ENCODE assay signal across 11 mouse cellular contexts in genomic region chr3:105798770-105799169, GRCm38 (mm10). TPM values are rescaled to one million over a fixed set of nuclear protein-coding genes. Genes with fewer than 3 reads are reported as not detected.
DNase-seq lines count a peak whose midpoint lies in the region; ATAC-seq and TF ChIP-seq lines count a peak whose summit lies in the region.
"Had no signal": no experiment of that assay in that cellular context is flagged by ENCODE, and none has a peak within 500 bp of the region (broad histone marks: within the 10 kb centered on the region; RNA-seq: fewer than 3 reads in every experiment).

No protein-coding gene starts in this region.

- DNase-seq in hindbrain, embryonic 10.5 days (ENCODE audit: low spot score) = no peak
- no peak for DNase-seq in neural tube, embryonic 10.5 days (ENCODE audit: extremely low spot score, low spot score)
- DNase-seq in stomach, postnatal 0 days (ENCODE audit: low spot score) = no peak
- DNase-seq in retina, embryonic 14.5 days (ENCODE audit: low spot score) = no peak
- DNase-seq in kidney, postnatal 14 days = no peak
- DNase-seq: kidney, adult 11 months had no signal

- TF ChIP-seq EP300 in stomach, postnatal 0 days (optimal IDR thresholded peaks at IDR 0.05) = no peak

- no peaks in the 10 kb centered on the region for H3K27me3 ChIP-seq in hindbrain, embryonic 12.5 days
- H3K27me3 ChIP-seq in hindbrain, embryonic 10.5 days (ENCODE audit: insufficient read depth, poor library complexity, severe bottlenecking) = no peaks in the 10 kb centered on the region
- H3K27me3 ChIP-seq in neural tube, embryonic 12.5 days (replicated peaks) = no peaks in the 10 kb centered on the region
- H3K27me3 ChIP-seq in limb, embryonic 15.5 days = no peaks in the 10 kb centered on the region
- H3K27me3 ChIP-seq in stomach, postnatal 0 days (ENCODE audit: control insufficient read depth, insufficient read depth, low read length) = no peaks in the 10 kb centered on the region
- H3K27me3 ChIP-seq: embryonic facial prominence, embryonic 12.5 days; limb, embryonic 12.5 days had no signal

- H3K9me3 ChIP-seq in hindbrain, embryonic 12.5 days (replicated peaks) = no peaks in the 10 kb centered on the region
- no peaks in the 10 kb centered on the region for H3K9me3 ChIP-seq in hindbrain, embryonic 10.5 days
- no peaks in the 10 kb centered on the region for H3K9me3 ChIP-seq in neural tube, embryonic 12.5 days
- H3K9me3 ChIP-seq in limb, embryonic 15.5 days = no peaks in the 10 kb centered on the region
- H3K9me3 ChIP-seq in stomach, postnatal 0 days (ENCODE audit: control insufficient read depth, low read length) = no peaks in the 10 kb centered on the region
- H3K9me3 ChIP-seq: embryonic facial prominence, embryonic 12.5 days; limb, embryonic 12.5 days had no signal

- H3K4me1 ChIP-seq in hindbrain, embryonic 12.5 days = peaks cover 18% of the 10 kb centered on the region
- peaks cover 27% of the 10 kb centered on the region for H3K4me1 ChIP-seq in hindbrain, embryonic 10.5 days (replicated peaks)
- H3K4me1 ChIP-seq in neural tube, embryonic 12.5 days = peaks cover 8% of the 10 kb centered on the region
- H3K4me1 ChIP-seq in limb, embryonic 15.5 days = peaks cover 18% of the 10 kb centered on the region
- H3K4me1 ChIP-seq in stomach, postnatal 0 days (replicated peaks; ENCODE audit: control insufficient read depth, insufficient read depth) = peaks cover 2% of the 10 kb centered on the region; the same call in 1 of the 2 replicates

- 0 out of 2 replicates have a peak overlapping the region, but pooled peaks have one; percentile 13 for H3K4me2 ChIP-seq in hindbrain, embryonic 12.5 days (replicated peaks)
- H3K4me2 ChIP-seq in neural tube, embryonic 12.5 days (replicated peaks) = 0 out of 2 replicates have a peak overlapping the region, but pooled peaks have one; percentile 26
- 0 out of 2 replicates have a peak overlapping the region, but pooled peaks have one; percentile 5 for H3K4me2 ChIP-seq in limb, embryonic 15.5 days
- peak overlapping the region; percentile 23 for H3K4me2 ChIP-seq in stomach, postnatal 0 days (replicated peaks; ENCODE audit: low read depth)

- no peak overlapping the region for H3K27ac ChIP-seq in hindbrain, embryonic 12.5 days
- no peak overlapping the region for H3K27ac ChIP-seq in hindbrain, embryonic 10.5 days
- H3K27ac ChIP-seq in neural tube, embryonic 12.5 days = no peak overlapping the region
- H3K27ac ChIP-seq in limb, embryonic 15.5 days = no peak overlapping the region
- no peak overlapping the region for H3K27ac ChIP-seq in stomach, postnatal 0 days (replicated peaks)
- H3K27ac ChIP-seq: embryonic facial prominence, embryonic 12.5 days; limb, embryonic 12.5 days had no signal

- no peak overlapping the region for H3K9ac ChIP-seq in hindbrain, embryonic 12.5 days
- H3K9ac ChIP-seq in neural tube, embryonic 12.5 days = no peak overlapping the region
- no peak overlapping the region for H3K9ac ChIP-seq in limb, embryonic 15.5 days
- H3K9ac ChIP-seq in stomach, postnatal 0 days (ENCODE audit: low read length) = no peak overlapping the region
- H3K9ac ChIP-seq: embryonic facial prominence, embryonic 12.5 days; limb, embryonic 12.5 days had no signal

- 86% methylated on average over 2 of the region's 2 CpGs for WGBS in hindbrain, embryonic 12.5 days
- 89% methylated on average over 2 of the region's 2 CpGs for WGBS in hindbrain, embryonic 10.5 days
- 89% methylated on average over 2 of the region's 2 CpGs for WGBS in neural tube, embryonic 12.5 days
- WGBS in limb, embryonic 15.5 days = 88% methylated on average over 2 of the region's 2 CpGs
- WGBS in stomach, postnatal 0 days = 73% methylated on average over 2 of the region's 2 CpGs

- no peak overlapping the region for H3K4me3 ChIP-seq in hindbrain, embryonic 12.5 days
- no peak overlapping the region for H3K4me3 ChIP-seq in hindbrain, embryonic 10.5 days
- no peak overlapping the region for H3K4me3 ChIP-seq in neural tube, embryonic 12.5 days
- no peak overlapping the region for H3K4me3 ChIP-seq in limb, embryonic 15.5 days
- no peak overlapping the region for H3K4me3 ChIP-seq in stomach, postnatal 0 days (ENCODE audit: low read depth, low read length)
- H3K4me3 ChIP-seq: limb, embryonic 12.5 days had no signal

- H3K36me3 ChIP-seq in hindbrain, embryonic 12.5 days = no peaks in the 10 kb centered on the region
- H3K36me3 ChIP-seq in hindbrain, embryonic 10.5 days = no peaks in the 10 kb centered on the region
- H3K36me3 ChIP-seq in neural tube, embryonic 12.5 days = no peaks in the 10 kb centered on the region
- no peaks in the 10 kb centered on the region for H3K36me3 ChIP-seq in limb, embryonic 15.5 days
- H3K36me3 ChIP-seq in stomach, postnatal 0 days (ENCODE audit: control insufficient read depth, insufficient read depth, low read length) = no peaks in the 10 kb centered on the region
- H3K36me3 ChIP-seq: embryonic facial prominence, embryonic 12.5 days; limb, embryonic 12.5 days had no signal

- no peak for ATAC-seq in hindbrain, embryonic 12.5 days (ENCODE audit: low FRiP score)
- no peak for ATAC-seq in neural tube, embryonic 12.5 days (ENCODE audit: low FRiP score, low read depth)
- no peak for ATAC-seq in limb, embryonic 15.5 days (ENCODE audit: insufficient number of reproducible peaks, low FRiP score, low TSS enrichment, low read depth)
- no peak for ATAC-seq in stomach, postnatal 0 days (ENCODE audit: low FRiP score, low TSS enrichment)

- no peak for TF ChIP-seq CTCF in stomach, postnatal 0 days (IDR thresholded peaks at IDR 0.05; ENCODE audit: low read depth)

RNA-seq across cellular contexts. Expression of gene Rap1a, which starts 2.4 kb away (rescaled TPM):
- 79.2 and 88.2 TPM in 2 replicates for polyA plus RNA-seq in hindbrain, embryonic 12.5 days (2016; fragmentation: Nextera tagmentation; extraction: Ambion mirVana)
- 66.3 and 77.3 TPM in 2 replicates for polyA plus RNA-seq in hindbrain, embryonic 10.5 days (2016; fragmentation: Nextera tagmentation; extraction: Ambion mirVana)
- 76.6 and 76.9 TPM in 2 replicates for polyA plus RNA-seq in neural tube, embryonic 12.5 days (2016; fragmentation: Nextera tagmentation; extraction: Ambion mirVana)
- 100 and 106 TPM in 2 replicates for polyA plus RNA-seq in limb, embryonic 15.5 days (2015; fragmentation: Nextera tagmentation; extraction: Ambion mirVana)
- 119 and 120 TPM in 2 replicates for polyA plus RNA-seq in stomach, postnatal 0 days (2015; fragmentation: Nextera tagmentation; extraction: Ambion mirVana)
